In the genomic region with DNA sequence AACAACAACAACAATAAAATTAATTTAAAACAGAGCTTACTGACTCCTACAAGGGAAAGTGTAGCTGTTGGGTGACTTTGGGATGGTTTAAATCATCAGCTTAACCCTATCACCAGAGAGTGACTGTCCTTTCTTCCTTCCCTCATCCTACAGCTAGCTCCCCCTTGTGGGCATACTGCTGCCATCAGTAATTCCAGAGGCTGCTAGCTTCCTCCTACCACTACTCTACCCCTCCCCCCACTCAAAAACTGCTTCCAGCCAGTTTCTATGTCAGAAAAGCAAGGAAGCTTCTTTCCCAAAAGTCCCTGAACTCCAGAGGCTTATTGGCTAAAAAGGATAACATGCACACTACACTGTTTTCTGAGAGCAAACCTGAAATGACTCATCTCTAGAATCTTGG, we compare ENCODE assay signal across 9 mouse cellular contexts.
DNase-seq lines count a peak whose midpoint lies in the region; ATAC-seq and TF ChIP-seq lines count a peak whose summit lies in the region.
"Had no signal": no experiment of that assay in that cellular context is flagged by ENCODE, and none has a peak within 500 bp of the region (broad histone marks: within the 10 kb centered on the region; RNA-seq: fewer than 3 reads in every experiment).

No protein-coding gene starts in this region.

- H3K4me3 ChIP-seq in lung, postnatal 0 days (ENCODE audit: low read depth, low read length), result no peak overlapping the region
- H3K4me3 ChIP-seq: neural tube, embryonic 12.5 days had no signal

- peak; percentile 55 for TF ChIP-seq CTCF in lung, postnatal 0 days (IDR thresholded peaks at IDR 0.05)

- H3K4me2 ChIP-seq in lung, postnatal 0 days (replicated peaks; ENCODE audit: low read depth, low read length), result no peak overlapping the region
- H3K4me2 ChIP-seq: neural tube, embryonic 12.5 days had no signal

- H3K9ac ChIP-seq in lung, postnatal 0 days (replicated peaks; ENCODE audit: low read depth), result no peak overlapping the region
- H3K9ac ChIP-seq: neural tube, embryonic 12.5 days had no signal

- TF ChIP-seq EP300 in lung, postnatal 0 days (IDR thresholded peaks at IDR 0.05), result no peak

- ATAC-seq in lung, postnatal 0 days, result no peak

- DNase-seq in adrenal gland, postnatal 14 days, result peak; percentile 69
- DNase-seq in adrenal gland, adult 8-10 months, result no peak
- DNase-seq in layer of hippocampus, adult 9-11 months, result peak; percentile 30
- no peak for DNase-seq in layer of hippocampus, postnatal 14 days (ENCODE audit: low spot score in 2 of 2)
- DNase-seq in adipocyte (ENCODE audit: low spot score), result peak; percentile 13
- DNase-seq in lung, postnatal 0 days (ENCODE audit: low spot score), result peak; percentile 11
- no peak for DNase-seq in thymus, postnatal 10 days (ENCODE audit: low spot score in 2 of 2)
- DNase-seq in T-cell, adult 2 months (ENCODE audit: low spot score), result no peak

- H3K27me3 ChIP-seq in lung, postnatal 0 days (replicated peaks; ENCODE audit: insufficient read depth, low read length), result no peaks in the 10 kb centered on the region
- H3K27me3 ChIP-seq: neural tube, embryonic 12.5 days had no signal

- no peaks in the 10 kb centered on the region for H3K36me3 ChIP-seq in lung, postnatal 0 days (ENCODE audit: insufficient read depth, low read length)
- H3K36me3 ChIP-seq: neural tube, embryonic 12.5 days had no signal

- H3K27ac ChIP-seq in lung, postnatal 0 days (ENCODE audit: low read length), result no peak overlapping the region
- H3K27ac ChIP-seq: neural tube, embryonic 12.5 days had no signal

- no peaks in the 10 kb centered on the region for H3K4me1 ChIP-seq in lung, postnatal 0 days (ENCODE audit: insufficient read depth, low read depth, low read length)
- H3K4me1 ChIP-seq: neural tube, embryonic 12.5 days had no signal

- H3K9me3 ChIP-seq in lung, postnatal 0 days (ENCODE audit: low read length), result no peaks in the 10 kb centered on the region
- H3K9me3 ChIP-seq: neural tube, embryonic 12.5 days had no signal

Comparison
In these comparisons a context has a peak if more than half of its experiments do, and no peak if none do; other contexts are left out.
1. DNase-seq: peak in adrenal gland, postnatal 14 days (single experiment), layer of hippocampus, adult 9-11 months (single experiment), adipocyte (single experiment) and lung, postnatal 0 days (single experiment); none in adrenal gland, adult 8-10 months (single experiment), layer of hippocampus, postnatal 14 days (0 of 2), thymus, postnatal 10 days (0 of 2) and T-cell, adult 2 months (single experiment).